Mouse (Mus musculus) B cell, adult 67 days (primary cell): Measurements from ENCODE around the gene Emx1. TPM values are rescaled to one million over a fixed set of nuclear protein-coding genes. Genes with fewer than 3 reads are reported as not detected.

Source experiments
- total RNA-seq, 2 experiments: library from RNA; stranded (reverse); gene quantifications; 4 replicates each; pipeline ENCODE4 v1.2.4; 2023

Gene Emx1
- total RNA-seq, result not detected

GRCm38 (mm10) chr6:85187340-85188211, at the start of gene Emx1:
Gene Emx1 (plus strand): TSS chr6:85187438.

Other genes with a start within 250 kb of the Emx1 start
- 10 to 100 TPM; 24.1 to 25.8 TPM for gene Exoc6b, start 117.9 kb upstream of the Emx1 start, total RNA-seq
- gene Spr, start 49.7 kb upstream of the Emx1 start, total RNA-seq, result 1 to 10 TPM; 5.1 to 5.4 TPM
- gene Sfxn5, start 146.0 kb downstream of the Emx1 start, total RNA-seq, result 10 to 100 TPM; 15.6 to 16.1 TPM
- gene Rab11fip5, start 187.2 kb downstream of the Emx1 start, total RNA-seq, result 1 to 10 TPM; 1.1 to 1.3 TPM
- gene Noto, start 236.4 kb downstream of the Emx1 start, total RNA-seq, result not detected
- gene Smyd5, start 244.6 kb downstream of the Emx1 start, total RNA-seq, result 10 to 100 TPM; 46.6 to 50.5 TPM